Mouse (Mus musculus): Measurements from ENCODE around the gene Faim.

Gene Faim

DNA sequence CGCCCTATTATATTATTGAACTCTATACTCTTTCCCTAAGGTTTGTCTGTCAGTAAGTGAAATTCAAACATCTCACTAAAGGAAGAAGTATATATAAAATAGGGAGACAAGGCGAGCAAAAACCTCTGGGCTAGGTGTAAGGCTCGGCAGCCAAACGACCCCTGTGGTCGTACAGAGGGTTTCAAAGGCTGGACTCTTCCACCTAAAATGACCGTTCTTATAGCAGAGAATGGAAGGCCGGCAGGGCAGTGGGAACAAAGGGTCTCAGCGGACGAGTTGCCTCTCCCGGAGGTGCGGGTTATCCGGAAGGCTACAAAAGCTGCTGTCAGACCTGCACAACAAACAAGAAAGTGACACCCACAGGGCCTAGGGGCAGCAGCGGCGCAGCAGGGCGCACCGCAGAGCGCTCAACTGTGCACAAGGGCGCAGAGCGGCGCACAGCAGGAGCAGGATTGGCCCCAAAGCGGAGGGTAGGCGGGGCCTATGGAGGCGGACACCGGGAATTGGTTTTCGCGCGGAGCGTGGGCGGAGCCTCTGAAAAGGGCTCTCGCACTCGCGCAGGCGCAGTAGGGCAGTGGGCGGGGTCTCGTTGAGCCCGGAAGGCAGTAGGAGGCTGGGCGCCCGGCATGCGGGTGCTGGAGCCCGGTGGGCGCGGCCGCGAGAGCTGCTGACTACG, at the start of gene Faim:
Gene Faim (plus strand): TSS at position 574 of the 676 bp plus-strand sequence.
- ATAC-seq (ENCODE audit: insufficient number of reproducible peaks, low FRiP score, low TSS enrichment) = peak; percentile 91

- no peak for ATAC-seq (ENCODE audit: insufficient number of reproducible peaks, low FRiP score, low TSS enrichment)
These were observed 46.9 kb upstream of the Faim start for GRCm38 (mm10) chr9:98939290-98939689.

GRCm38 (mm10) chr9:98952171-98953050, 33.8 kb upstream of the Faim start:
- ATAC-seq (ENCODE audit: insufficient number of reproducible peaks, low FRiP score, low TSS enrichment) = no peak

DNA sequence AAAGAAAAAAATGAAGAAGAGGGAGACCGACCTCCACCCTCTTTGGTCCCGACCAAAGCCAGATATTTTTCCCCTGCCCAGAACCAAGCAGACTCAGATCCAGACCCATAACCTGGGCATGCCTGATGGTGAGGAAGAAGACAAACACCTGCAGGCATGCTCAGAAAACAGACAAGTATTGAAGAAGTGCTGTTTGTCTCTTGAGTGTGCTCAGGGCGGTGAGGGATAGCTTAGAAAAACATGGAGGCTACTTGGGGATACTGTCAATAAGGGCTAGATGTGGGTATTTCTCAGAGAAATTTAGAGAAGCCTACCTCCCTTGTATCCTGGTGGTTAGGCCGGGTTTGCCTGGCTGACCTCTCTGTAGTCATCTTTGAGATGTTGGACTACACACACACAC, 32.9 kb upstream of the Faim start:
- no peak for ATAC-seq (ENCODE audit: insufficient number of reproducible peaks, low FRiP score, low TSS enrichment)

DNA sequence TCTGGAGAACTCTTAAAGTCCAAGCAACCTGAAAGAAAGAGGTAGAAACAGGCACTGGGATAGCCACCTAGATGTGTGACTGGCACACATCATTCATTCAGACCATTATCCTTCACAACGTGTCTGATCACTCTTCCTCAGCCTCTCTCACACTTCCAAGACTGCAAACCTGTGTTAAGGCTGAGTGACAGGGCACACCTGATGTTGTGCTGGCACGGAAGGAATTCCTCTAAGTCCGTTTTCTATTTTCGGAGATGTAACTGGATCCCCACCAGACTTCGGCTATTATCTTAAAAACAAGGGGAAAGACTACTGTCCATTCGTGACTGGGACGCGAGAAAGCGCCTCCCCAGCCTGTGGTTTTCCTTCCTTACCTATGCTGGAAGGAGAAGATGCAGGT, 32.3 kb upstream of the Faim start:
- no peak for ATAC-seq (ENCODE audit: insufficient number of reproducible peaks, low FRiP score, low TSS enrichment)

GRCm38 (mm10) chr9:98954391-98955102, 31.6 kb upstream of the Faim start:
- ATAC-seq (ENCODE audit: insufficient number of reproducible peaks, low FRiP score, low TSS enrichment) = no peak

GRCm38 (mm10) chr9:98955103-98955715, 31.0 kb upstream of the Faim start, which contains the start of gene Foxl2:
Gene Foxl2 (plus strand): TSS chr9:98955288.
- ATAC-seq (ENCODE audit: insufficient number of reproducible peaks, low FRiP score, low TSS enrichment) = no peak

GRCm38 (mm10) chr9:98955716-98956224, 30.4 kb upstream of the Faim start:
- ATAC-seq (ENCODE audit: insufficient number of reproducible peaks, low FRiP score, low TSS enrichment) = no peak

- no peak for ATAC-seq (ENCODE audit: insufficient number of reproducible peaks, low FRiP score, low TSS enrichment)
These were observed 29.4 kb upstream of the Faim start for GRCm38 (mm10) chr9:98956591-98957381.

- ATAC-seq (ENCODE audit: insufficient number of reproducible peaks, low FRiP score, low TSS enrichment) = no peak
These were observed 28.3 kb upstream of the Faim start for GRCm38 (mm10) chr9:98957751-98958351.

GRCm38 (mm10) chr9:98958628-98959027, 27.5 kb upstream of the Faim start:
- no peak for ATAC-seq (ENCODE audit: insufficient number of reproducible peaks, low FRiP score, low TSS enrichment)

DNA sequence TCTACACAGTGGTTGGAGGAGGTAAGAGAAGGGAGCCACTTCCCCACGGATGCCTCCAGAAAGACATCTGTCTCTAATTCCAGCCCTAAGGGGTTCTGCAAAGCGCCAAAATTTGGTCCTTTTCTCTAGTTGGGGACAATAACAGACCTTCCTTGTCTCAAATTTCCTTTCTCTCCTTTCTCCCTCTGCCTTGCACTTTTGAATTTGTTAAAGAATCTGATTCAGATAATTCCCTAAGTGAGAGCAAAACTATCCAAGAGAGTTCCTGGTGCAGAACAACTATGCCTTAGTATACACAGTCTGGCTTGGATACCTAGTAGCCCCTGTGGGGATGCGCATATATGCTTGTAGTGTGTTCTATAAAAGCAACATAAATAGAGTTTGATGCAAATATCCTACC, 26.3 kb upstream of the Faim start:
- no peak for ATAC-seq (ENCODE audit: insufficient number of reproducible peaks, low FRiP score, low TSS enrichment)

- ATAC-seq (ENCODE audit: insufficient number of reproducible peaks, low FRiP score, low TSS enrichment) = no peak
These were observed 25.8 kb upstream of the Faim start for GRCm38 (mm10) chr9:98960348-98960747.

- no peak for ATAC-seq (ENCODE audit: insufficient number of reproducible peaks, low FRiP score, low TSS enrichment)
These were observed 24.3 kb upstream of the Faim start for GRCm38 (mm10) chr9:98961591-98962477.

- no peak for ATAC-seq (ENCODE audit: insufficient number of reproducible peaks, low FRiP score, low TSS enrichment)
These were observed 23.6 kb upstream of the Faim start for GRCm38 (mm10) chr9:98962478-98963142.

DNA sequence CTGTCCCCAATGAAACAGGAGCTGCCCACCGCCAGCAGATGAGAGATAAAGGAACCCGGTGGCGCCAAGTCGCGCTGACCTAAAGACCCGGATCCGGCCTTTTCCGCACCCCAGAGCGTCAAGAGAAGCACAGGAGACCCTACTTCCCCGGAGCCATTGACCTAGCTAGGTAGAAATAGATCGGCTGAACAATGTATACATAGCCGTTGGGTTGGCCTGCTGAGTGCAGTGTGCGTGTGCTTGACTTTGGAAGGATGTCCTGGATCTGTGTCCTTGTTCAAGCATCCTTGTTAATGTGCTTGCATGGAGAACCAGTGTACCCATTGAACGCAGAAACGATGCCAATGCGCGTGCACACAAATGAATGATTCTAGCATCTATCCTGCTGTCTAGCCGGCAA, 22.5 kb upstream of the Faim start:
- no peak for ATAC-seq (ENCODE audit: insufficient number of reproducible peaks, low FRiP score, low TSS enrichment)

DNA sequence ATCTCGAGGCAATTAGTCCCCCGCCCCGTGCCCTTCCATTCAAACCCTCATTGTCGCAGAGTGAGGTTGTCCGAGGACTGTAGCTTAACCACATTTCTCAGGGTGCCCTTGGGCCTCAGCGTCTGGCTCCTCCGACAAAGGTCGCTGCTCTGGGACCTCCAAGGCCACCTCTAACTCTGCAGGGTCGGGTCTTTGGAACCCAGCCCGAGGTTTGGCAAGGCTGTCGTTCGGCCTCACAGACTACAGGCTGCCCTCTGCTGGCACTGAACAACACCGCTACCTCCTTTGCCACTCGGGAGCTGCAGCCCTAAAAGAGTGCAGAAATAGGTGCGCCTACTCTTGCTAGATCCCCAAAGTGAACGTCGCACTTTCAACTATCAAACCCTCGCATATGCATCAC, 21.1 kb upstream of the Faim start:
- ATAC-seq (ENCODE audit: insufficient number of reproducible peaks, low FRiP score, low TSS enrichment) = no peak

DNA sequence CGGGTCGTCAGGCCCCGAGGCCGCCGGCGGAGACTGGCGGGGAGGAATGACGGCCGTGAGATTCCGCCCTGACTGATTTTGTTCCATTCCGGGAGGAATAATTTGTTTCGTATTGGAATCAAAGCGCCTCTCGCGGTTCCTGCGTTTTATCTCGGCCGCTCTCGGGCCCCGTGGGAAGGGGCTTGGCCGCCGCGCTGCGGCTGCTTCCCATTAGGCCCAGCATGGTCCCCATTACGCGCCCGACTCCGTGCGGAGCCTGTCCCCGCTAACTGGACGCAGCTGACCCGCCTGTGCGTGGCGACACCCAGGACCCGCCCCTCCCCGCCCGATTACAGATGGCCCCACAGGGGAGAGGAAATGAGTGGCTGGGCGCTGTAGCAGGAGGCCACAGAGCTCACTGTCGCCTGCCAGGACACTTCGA, 13.1 kb upstream of the Faim start:
- ATAC-seq (ENCODE audit: insufficient number of reproducible peaks, low FRiP score, low TSS enrichment) = no peak; the same call in 1 of the 2 replicates

Measured in cerebellum, adult (tissue).